22 mouse cellular contexts compared by ENCODE assay signal in genomic region chr4:49099448-49099847, GRCm38 (mm10). TPM values are rescaled to one million over a fixed set of nuclear protein-coding genes. Genes with fewer than 3 reads are reported as not detected.
"Had no signal": no experiment of that assay in that cellular context is flagged by ENCODE, and none has a peak within 500 bp of the region (broad histone marks: within the 10 kb centered on the region; RNA-seq: fewer than 3 reads in every experiment).

No protein-coding gene starts in this region.

- H3K4me1 ChIP-seq: lung, embryonic 15.5 days; megakaryocyte, embryonic 14.5 days; stomach, embryonic 15.5 days had no signal

- H3K36me3 ChIP-seq: lung, embryonic 15.5 days; midbrain, embryonic 13.5 days; midbrain, embryonic 15.5 days; neural tube, embryonic 12.5 days; stomach, embryonic 15.5 days had no signal

- H3K27ac ChIP-seq: lung, embryonic 15.5 days; macrophage; midbrain, embryonic 13.5 days; midbrain, embryonic 15.5 days; neural tube, embryonic 12.5 days; stomach, embryonic 15.5 days; stomach, postnatal 0 days had no signal

- H3K27me3 ChIP-seq: lung, embryonic 15.5 days; megakaryocyte, embryonic 14.5 days; midbrain, embryonic 13.5 days; midbrain, embryonic 15.5 days; neural tube, embryonic 12.5 days; stomach, embryonic 15.5 days had no signal

- H3K4me2 ChIP-seq: lung, embryonic 15.5 days; midbrain, embryonic 11.5 days; midbrain, embryonic 13.5 days; midbrain, embryonic 15.5 days; neural tube, embryonic 12.5 days; stomach, embryonic 15.5 days had no signal

- DNase-seq: lung, adult 2 months; lung, postnatal 14 days; lung, postnatal 36 days; right cerebral cortex, postnatal 14 days; thymus, adult 2 months; thymus, postnatal 25 days; thymus, postnatal 4 days had no signal

- ATAC-seq: lung, postnatal 0 days; midbrain, embryonic 13.5 days; midbrain, embryonic 15.5 days had no signal

- H3K4me3 ChIP-seq: lung, embryonic 15.5 days; megakaryocyte, embryonic 14.5 days; midbrain, embryonic 13.5 days; midbrain, embryonic 15.5 days; neural tube, embryonic 12.5 days; stomach, embryonic 15.5 days had no signal

- H3K9ac ChIP-seq: lung, embryonic 15.5 days; midbrain, embryonic 13.5 days; midbrain, embryonic 15.5 days; neural tube, embryonic 12.5 days; stomach, embryonic 15.5 days had no signal

- H3K9me3 ChIP-seq: lung, embryonic 15.5 days; midbrain, embryonic 13.5 days; midbrain, embryonic 15.5 days; neural tube, embryonic 12.5 days; stomach, embryonic 15.5 days had no signal

RNA-seq across cellular contexts. Expression of gene Plppr1, which starts 40.4 kb away (rescaled TPM):
- total RNA-seq: megakaryocyte progenitor cell, adult 5-6 weeks; monocyte, adult 5-6 weeks; neutrophil, adult 5-6 weeks had no signal
- polyA plus RNA-seq: lung, adult 2 months; macrophage; testis, adult 2 months; urinary bladder, adult 2 months had no signal
